Mouse (Mus musculus) erythroblast, embryonic 14.5 days (primary cell): Measurements from ENCODE around the gene Olfr548-ps1. TPM values are rescaled to one million over a fixed set of nuclear protein-coding genes. Genes with fewer than 3 reads are reported as not detected.

Experiments
- H3K27me3 ChIP-seq: 2 replicates; pipeline ENCODE4 v1.6.1; 2012; ENCODE audit warnings: inconsistent platforms; ENCODE audit not compliant: control insufficient read depth
- H3K36me3 ChIP-seq: 2 replicates; pipeline ENCODE4 v1.6.1; 2012; ENCODE audit warnings: mild to moderate bottlenecking, inconsistent platforms; ENCODE audit not compliant: control insufficient read depth
- H3K4me1 ChIP-seq: 2 replicates; pipeline ENCODE4 v1.6.1; 2012; ENCODE audit warnings: inconsistent platforms; ENCODE audit not compliant: control insufficient read depth
- H3K4me3 ChIP-seq: replicated peaks from 2 replicates; pipeline ENCODE3; 2012; ENCODE audit warnings: moderate library complexity, mild to moderate bottlenecking, inconsistent platforms
- H3K9me3 ChIP-seq: 2 replicates; pipeline ENCODE4 v1.6.1; 2012; ENCODE audit warnings: low read length, inconsistent platforms, mixed read lengths; ENCODE audit not compliant: control insufficient read depth
- GATA1 ChIP-seq: IDR thresholded peaks from 2 replicates; pipeline ENCODE4 v1.6.1; 2012; ENCODE audit warnings: low read length, inconsistent platforms, mixed read lengths
- TAL1 ChIP-seq: IDR thresholded peaks from 3 replicates; pipeline ENCODE4 v1.6.1; 2012; ENCODE audit warnings: low read length, inconsistent platforms, mixed read lengths
- polyA plus RNA-seq: library from polyadenylated mRNA; stranded (reverse); fragments of >175 nt; gene quantifications from 2 replicates; pipeline ENCODE4 v1.2.3, GENCODE M21; 2012

The Olfr548-ps1 gene
- polyA plus RNA-seq, 1 experiment, result not detected

GRCm38 (mm10) chr7:102566219-102566618 is 25.5 kb downstream of the Olfr548-ps1 start:
- Histone ChIP-seq H3K4me3 (no peak overlapping the region), H3K9me3 (no peaks in the 10 kb centered on the region), H3K27me3 (no peaks in the 10 kb centered on the region), H3K36me3 (no peaks in the 10 kb centered on the region; the same call in none of the 2 replicates), H3K4me1 (peaks cover 20% of the 10 kb centered on the region)
- TF ChIP-seq GATA1 (no peak), TAL1 (no peak)

GRCm38 (mm10) chr7:102571142-102571541 is 30.4 kb downstream of the Olfr548-ps1 start, which contains the start of gene Olfr550:
TSS of gene Olfr550 (plus strand) at chr7:102571442.
- TF ChIP-seq GATA1 (no peak), TAL1 (no peak)
- no peaks in the 10 kb centered on the region for H3K36me3 ChIP-seq
- no peaks in the 10 kb centered on the region for H3K4me1 ChIP-seq
- H3K9me3 ChIP-seq, result no peaks in the 10 kb centered on the region
- H3K4me3 ChIP-seq, result no peak within 1 kb of the TSS
- no peaks in the 10 kb centered on the region for H3K27me3 ChIP-seq

GRCm38 (mm10) chr7:102573174-102573830 is 32.6 kb downstream of the Olfr548-ps1 start:
- Histone ChIP-seq H3K4me1 (no peaks in the 10 kb centered on the region), H3K27me3 (no peaks in the 10 kb centered on the region), H3K9me3 (no peaks in the 10 kb centered on the region), H3K4me3 (no peak overlapping the region), H3K36me3 (no peaks in the 10 kb centered on the region)
- TF ChIP-seq GATA1 (no peak), TAL1 (no peak)

- Histone ChIP-seq H3K4me1 (no peaks in the 10 kb centered on the region), H3K36me3 (no peaks in the 10 kb centered on the region), H3K4me3 (no peak overlapping the region), H3K9me3 (no peaks in the 10 kb centered on the region), H3K27me3 (no peaks in the 10 kb centered on the region)
- TF ChIP-seq GATA1 (no peak), TAL1 (no peak)
Measured at GRCm38 (mm10) chr7:102575998-102576397, 35.3 kb downstream of the Olfr548-ps1 start.

- H3K9me3 ChIP-seq, result no peaks in the 10 kb centered on the region
- no peak within 1 kb of the TSS for H3K4me3 ChIP-seq
- TF ChIP-seq GATA1 (no peak), TAL1 (no peak)
- no peaks in the 10 kb centered on the region for H3K4me1 ChIP-seq
- no peaks in the 10 kb centered on the region for H3K27me3 ChIP-seq
- no peaks in the 10 kb centered on the region for H3K36me3 ChIP-seq
Measured at GRCm38 (mm10) chr7:102591786-102592185, 51.1 kb downstream of the Olfr548-ps1 start, which contains the start of gene Olfr551. TSS of gene Olfr551 (minus strand) at chr7:102591886.

Other genes starting within 250 kb of the Olfr548-ps1 start
- gene Rrm1, start 99.2 kb upstream of the Olfr548-ps1 start, polyA plus RNA-seq, result 14.9 and 31.0 TPM in 2 replicates
- not detected in 2 replicates for gene Olfr543, start 59.2 kb upstream of the Olfr548-ps1 start, polyA plus RNA-seq
- gene Olfr544, start 52.6 kb upstream of the Olfr548-ps1 start, polyA plus RNA-seq, result not detected in 2 replicates
- not detected in 2 replicates for gene Olfr545, start 41.3 kb upstream of the Olfr548-ps1 start, polyA plus RNA-seq
- gene Olfr547, start 6.1 kb upstream of the Olfr548-ps1 start, polyA plus RNA-seq, result not detected in 2 replicates
- not detected in 2 replicates for gene Olfr549, start 9.0 kb downstream of the Olfr548-ps1 start, polyA plus RNA-seq
- 0.09 and 0.26 TPM in 2 replicates for gene Trim21, start 24.6 kb downstream of the Olfr548-ps1 start, polyA plus RNA-seq
- not detected in 2 replicates for gene Olfr550, start 30.5 kb downstream of the Olfr548-ps1 start, polyA plus RNA-seq
- gene Olfr551, start 51.0 kb downstream of the Olfr548-ps1 start, polyA plus RNA-seq, result not detected in 2 replicates
- gene Olfr552, start 56.9 kb downstream of the Olfr548-ps1 start, polyA plus RNA-seq, result not detected in 2 replicates
- gene Olfr553, start 77.3 kb downstream of the Olfr548-ps1 start, polyA plus RNA-seq, result not detected in 2 replicates
- not detected in 2 replicates for gene Olfr554, start 97.5 kb downstream of the Olfr548-ps1 start, polyA plus RNA-seq
- gene Olfr555, start 117.9 kb downstream of the Olfr548-ps1 start, polyA plus RNA-seq, result not detected in 2 replicates
- not detected in 2 replicates for gene Olfr556, start 124.0 kb downstream of the Olfr548-ps1 start, polyA plus RNA-seq
- 0.05 TPM in 1 of 2 replicates, not detected in the other for gene Trim68, start 146.4 kb downstream of the Olfr548-ps1 start, polyA plus RNA-seq
- not detected in 2 replicates for gene Olfr557, start 155.0 kb downstream of the Olfr548-ps1 start, polyA plus RNA-seq
- gene Olfr558, start 161.3 kb downstream of the Olfr548-ps1 start, polyA plus RNA-seq, result not detected in 2 replicates
- gene Olfr33, start 178.2 kb downstream of the Olfr548-ps1 start, polyA plus RNA-seq, result not detected in 2 replicates
- not detected in 2 replicates for gene Olfr559, start 186.6 kb downstream of the Olfr548-ps1 start, polyA plus RNA-seq
- not detected in 2 replicates for gene Olfr560, start 218.5 kb downstream of the Olfr548-ps1 start, polyA plus RNA-seq
- 0.04 TPM in 1 of 2 replicates, not detected in the other for gene Olfr78, start 218.6 kb downstream of the Olfr548-ps1 start, polyA plus RNA-seq
- not detected in 2 replicates for gene Olfr561, start 230.3 kb downstream of the Olfr548-ps1 start, polyA plus RNA-seq